Mouse (Mus musculus): ENCODE results near the gene Ntn5. TPM values are rescaled to one million over a fixed set of nuclear protein-coding genes. Genes with fewer than 3 reads are reported as not detected.

The Ntn5 gene
- under 1 TPM; 0.51 to 0.62 TPM for total RNA-seq (2021)
- long read RNA-seq, experiment 1 = 0 reads
- long read RNA-seq, experiment 2 = 0 reads

GRCm38 (mm10) chr7:45683396-45684050 is at the start of gene Ntn5:
Gene Ntn5, plus strand, starts transcription at chr7:45684022.
- DNase-seq = no peak
- intact Hi-C loops (cut with DNase I; ENCODE audit: low total_unique reads) = no loop called here

GRCm38 (mm10) chr7:45634946-45635681 is 48.7 kb upstream of the Ntn5 start:
- no peak for DNase-seq
- intact Hi-C loops (cut with DNase I; ENCODE audit: low total_unique reads) = no loop called here

- intact Hi-C loops (cut with DNase I; ENCODE audit: low total_unique reads) = no loop called here
- peak; percentile 35 for DNase-seq
Measured at GRCm38 (mm10) chr7:45635711-45636688, 47.8 kb upstream of the Ntn5 start.

GRCm38 (mm10) chr7:45637710-45638109 is 46.1 kb upstream of the Ntn5 start:
- intact Hi-C loops (cut with DNase I; ENCODE audit: low total_unique reads) = no loop called here
- no peak for DNase-seq

- intact Hi-C loops (cut with DNase I; ENCODE audit: low total_unique reads) = no loop called here
Measured at GRCm38 (mm10) chr7:45638623-45639401, 45.0 kb upstream of the Ntn5 start.

GRCm38 (mm10) chr7:45639561-45640027 is 44.2 kb upstream of the Ntn5 start, which contains the start of gene Mamstr:
Gene Mamstr, plus strand, starts transcription at chr7:45639977.
- peak; percentile 89 for DNase-seq
- intact Hi-C loops (cut with DNase I; ENCODE audit: low total_unique reads) = no loop called here

More at GRCm38 (mm10) chr7:45638623-45639401, 45.0 kb upstream of the Ntn5 start:
- peak; percentile 95 for DNase-seq

GRCm38 (mm10) chr7:45640191-45640957 is 43.4 kb upstream of the Ntn5 start:
- DNase-seq = peak; percentile 53
- intact Hi-C loops (cut with DNase I; ENCODE audit: low total_unique reads) = no loop called here

- peak; percentile 83 for DNase-seq
- intact Hi-C loops (cut with DNase I; ENCODE audit: low total_unique reads) = no loop called here
Measured at GRCm38 (mm10) chr7:45641391-45642040, 42.3 kb upstream of the Ntn5 start.

GRCm38 (mm10) chr7:45642083-45642482 is 41.7 kb upstream of the Ntn5 start:
- intact Hi-C loops (cut with DNase I; ENCODE audit: low total_unique reads) = no loop called here
- DNase-seq = peak; percentile 65

GRCm38 (mm10) chr7:45642503-45643255 is 41.1 kb upstream of the Ntn5 start:
- no peak for DNase-seq
- intact Hi-C loops (cut with DNase I; ENCODE audit: low total_unique reads) = no loop called here

GRCm38 (mm10) chr7:45643441-45644178 is 40.2 kb upstream of the Ntn5 start:
- intact Hi-C loops (cut with DNase I; ENCODE audit: low total_unique reads) = no loop called here
- DNase-seq = peak; percentile 99

GRCm38 (mm10) chr7:45644183-45644582 is 39.6 kb upstream of the Ntn5 start:
- intact Hi-C loops (cut with DNase I; ENCODE audit: low total_unique reads) = no loop called here
- peak; percentile 57 for DNase-seq

GRCm38 (mm10) chr7:45644872-45645590 is 38.8 kb upstream of the Ntn5 start:
- no peak for DNase-seq
- intact Hi-C loops (cut with DNase I; ENCODE audit: low total_unique reads) = no loop called here

- DNase-seq = no peak
- intact Hi-C loops (cut with DNase I; ENCODE audit: low total_unique reads) = no loop called here
Measured at GRCm38 (mm10) chr7:45645591-45645971, 38.2 kb upstream of the Ntn5 start.

- no peak for DNase-seq
- intact Hi-C loops (cut with DNase I; ENCODE audit: low total_unique reads) = no loop called here
Measured at GRCm38 (mm10) chr7:45646671-45647070, 37.2 kb upstream of the Ntn5 start.

GRCm38 (mm10) chr7:45649351-45649750 is 34.5 kb upstream of the Ntn5 start:
- intact Hi-C loops (cut with DNase I; ENCODE audit: low total_unique reads) = no loop called here
- peak; percentile 67 for DNase-seq

All from gastrocnemius, postnatal 14 days (tissue).